Comparison of ENCODE assay signal across 8 mouse cellular contexts in genomic region chr13:46726288-46727037, GRCm38 (mm10). TPM values are rescaled to one million over a fixed set of nuclear protein-coding genes. Genes with fewer than 3 reads are reported as not detected.
A peak's percentile ranks its signal among the peaks of the same experiment; 100 is the strongest.
DNase-seq lines count a peak whose midpoint lies in the region; ATAC-seq and TF ChIP-seq lines count a peak whose summit lies in the region.

No protein-coding gene starts in this region.

- WGBS in heart, adult 2 months, result under 1% methylated on average over 30 of the region's 30 CpGs
- WGBS in bone marrow, adult 2 months, result under 1% methylated on average over 30 of the region's 30 CpGs
- under 1% methylated on average over 30 of the region's 30 CpGs for WGBS in forebrain, embryonic 13.5 days
- under 1% methylated on average over 30 of the region's 30 CpGs for WGBS in limb, embryonic 15.5 days
- 1% methylated on average over 30 of the region's 30 CpGs for WGBS in neural tube, embryonic 12.5 days

- peak overlapping the region; percentile 86 for H3K4me3 ChIP-seq in heart, adult 2 months
- H3K4me3 ChIP-seq in bone marrow, adult 2 months (replicated peaks; ENCODE audit: control insufficient read depth, low read depth, low read length), result peak overlapping the region; percentile 93
- peak overlapping the region; percentile 99 for H3K4me3 ChIP-seq in forebrain, embryonic 13.5 days
- peak overlapping the region; percentile 100 for H3K4me3 ChIP-seq in limb, embryonic 15.5 days
- peak overlapping the region; percentile 99 for H3K4me3 ChIP-seq in neural tube, embryonic 12.5 days

- TF ChIP-seq CTCF in heart, adult 2 months (IDR thresholded peaks at IDR 0.05), result no peak
- TF ChIP-seq CTCF in bone marrow, adult 2 months (IDR thresholded peaks at IDR 0.05; ENCODE audit: control insufficient read depth, insufficient read depth, low read length), result no peak

- peaks cover 14% of the 10 kb centered on the region for H3K36me3 ChIP-seq in heart, adult 2 months (ENCODE audit: control insufficient read depth, insufficient read depth, low read length)
- H3K36me3 ChIP-seq in forebrain, embryonic 13.5 days (ENCODE audit: poor library complexity, severe bottlenecking), result no peaks in the 10 kb centered on the region
- H3K36me3 ChIP-seq in limb, embryonic 15.5 days, result no peaks in the 10 kb centered on the region
- H3K36me3 ChIP-seq in neural tube, embryonic 12.5 days, result no peaks in the 10 kb centered on the region

- TF ChIP-seq EP300 in heart, adult 2 months (IDR thresholded peaks at IDR 0.05; ENCODE audit: insufficient read depth, low read depth, low read length), result no peak

- H3K9ac ChIP-seq in heart, adult 2 months (ENCODE audit: low read depth, low read length), result peak overlapping the region; percentile 67
- H3K9ac ChIP-seq in forebrain, embryonic 13.5 days, result peak overlapping the region; percentile 93
- H3K9ac ChIP-seq in limb, embryonic 15.5 days, result peak overlapping the region; percentile 93
- peak overlapping the region; percentile 96 for H3K9ac ChIP-seq in neural tube, embryonic 12.5 days

- no peaks in the 10 kb centered on the region for H3K27me3 ChIP-seq in heart, adult 2 months (ENCODE audit: control insufficient read depth, insufficient read depth, low read length)
- H3K27me3 ChIP-seq in forebrain, embryonic 13.5 days, result no peaks in the 10 kb centered on the region
- no peaks in the 10 kb centered on the region for H3K27me3 ChIP-seq in limb, embryonic 15.5 days
- H3K27me3 ChIP-seq in neural tube, embryonic 12.5 days (replicated peaks), result no peaks in the 10 kb centered on the region

- peak; percentile 24 to 33 for DNase-seq in heart, adult 2 months
- DNase-seq in heart, adult 11 months, result no peak
- peak; percentile 70 for DNase-seq in 3T3-L1 (ENCODE audit: low read depth, low spot score)
- no peak for DNase-seq in yolk sac, embryonic 10.5 days (ENCODE audit: low spot score)

- 0 out of 2 replicates have a peak, but pooled peaks cover 5% of the 10 kb centered on the region for H3K79me2 ChIP-seq in heart, adult 2 months (replicated peaks; ENCODE audit: control insufficient read depth, insufficient read depth, low read length)

- H3K9me3 ChIP-seq in forebrain, embryonic 13.5 days (replicated peaks), result no peaks in the 10 kb centered on the region
- H3K9me3 ChIP-seq in limb, embryonic 15.5 days, result no peaks in the 10 kb centered on the region
- no peaks in the 10 kb centered on the region for H3K9me3 ChIP-seq in neural tube, embryonic 12.5 days

- peak overlapping the region; percentile 95 for H3K27ac ChIP-seq in heart, adult 2 months
- peak overlapping the region; percentile 95 for H3K27ac ChIP-seq in bone marrow, adult 2 months (ENCODE audit: control insufficient read depth, insufficient read depth, low read depth, low read length, poor library complexity)
- H3K27ac ChIP-seq in forebrain, embryonic 13.5 days, result peak overlapping the region; percentile 92
- peak overlapping the region; percentile 97 for H3K27ac ChIP-seq in limb, embryonic 15.5 days
- H3K27ac ChIP-seq in neural tube, embryonic 12.5 days, result no peak overlapping the region

- H3K4me1 ChIP-seq in heart, adult 2 months (ENCODE audit: control insufficient read depth, insufficient read depth, low read length), result peaks cover 7% of the 10 kb centered on the region
- H3K4me1 ChIP-seq in bone marrow, adult 2 months (ENCODE audit: control insufficient read depth, insufficient read depth, low read length), result peaks cover 1% of the 10 kb centered on the region; the same call in 1 of the 2 replicates
- H3K4me1 ChIP-seq in forebrain, embryonic 13.5 days, result peaks cover 22% of the 10 kb centered on the region
- peaks cover 11% of the 10 kb centered on the region for H3K4me1 ChIP-seq in limb, embryonic 15.5 days
- H3K4me1 ChIP-seq in neural tube, embryonic 12.5 days, result peaks cover 6% of the 10 kb centered on the region

- intact Hi-C loops in heart, adult 2 months (cut with DNase I), result loop anchor here (5.0 to 10.0 kb wide), 2 partner anchors 54 to 318 kb away; partner anchors contain the start of genes Kdm1b and Tpmt

- ATAC-seq in forebrain, embryonic 13.5 days, result no peak
- no peak for ATAC-seq in limb, embryonic 15.5 days (ENCODE audit: insufficient number of reproducible peaks, low FRiP score, low TSS enrichment, low read depth)
- no peak for ATAC-seq in neural tube, embryonic 12.5 days (ENCODE audit: low FRiP score, low read depth)

- peak overlapping the region; percentile 80 for H3K4me2 ChIP-seq in forebrain, embryonic 13.5 days
- peak overlapping the region; percentile 70 for H3K4me2 ChIP-seq in limb, embryonic 15.5 days
- peak overlapping the region; percentile 74 for H3K4me2 ChIP-seq in neural tube, embryonic 12.5 days (replicated peaks)

- TF ChIP-seq POLR2A in heart, adult 2 months (IDR thresholded peaks at IDR 0.05; ENCODE audit: insufficient read depth, low read depth, low read length), result no peak
- TF ChIP-seq POLR2A in bone marrow, adult 2 months (IDR thresholded peaks at IDR 0.05; ENCODE audit: borderline replicate concordance, control insufficient read depth, low read depth, low read length), result no peak; the same call in 1 of the 2 replicates

RNA-seq across cellular contexts. Expression of gene Nup153, which starts 1.3 kb away (rescaled TPM):
- total RNA-seq in heart, adult 2 months (2021), result 10 to 100 TPM; 35.5 to 37.7 TPM
- 24.5 and 42.8 TPM in 2 replicates for polyA plus RNA-seq in heart, adult 2 months (2012; rRNA removed)
- 26.7 and 46.7 TPM in 2 replicates for polyA plus RNA-seq in bone marrow, adult 2 months (2011; ENCODE audit: insufficient read depth, insufficient read length, low replicate concordance, missing spikeins)
- polyA plus RNA-seq in forebrain, embryonic 13.5 days (2015; fragmentation: Nextera tagmentation; extraction: Ambion mirVana), result 22.8 and 29.1 TPM in 2 replicates
- polyA plus RNA-seq in limb, embryonic 15.5 days (2015; fragmentation: Nextera tagmentation; extraction: Ambion mirVana), result 15.7 and 19.4 TPM in 2 replicates
- polyA plus RNA-seq in neural tube, embryonic 12.5 days (2016; fragmentation: Nextera tagmentation; extraction: Ambion mirVana), result 31.3 and 39.3 TPM in 2 replicates

RNA-seq across cellular contexts. Expression of gene Fam8a1, which starts 57.1 kb away (rescaled TPM):
- total RNA-seq in heart, adult 2 months (2021), result 10 to 100 TPM; 32.7 to 38.3 TPM
- polyA plus RNA-seq in heart, adult 2 months (2012; rRNA removed), result 9.7 and 17.4 TPM in 2 replicates
- 4.7 and 7.4 TPM in 2 replicates for polyA plus RNA-seq in bone marrow, adult 2 months (2011; ENCODE audit: insufficient read depth, insufficient read length, low replicate concordance, missing spikeins)
- polyA plus RNA-seq in forebrain, embryonic 13.5 days (2015; fragmentation: Nextera tagmentation; extraction: Ambion mirVana), result 16.8 and 17.5 TPM in 2 replicates
- polyA plus RNA-seq in limb, embryonic 15.5 days (2015; fragmentation: Nextera tagmentation; extraction: Ambion mirVana), result 10.6 and 13.6 TPM in 2 replicates
- 21.4 and 22.0 TPM in 2 replicates for polyA plus RNA-seq in neural tube, embryonic 12.5 days (2016; fragmentation: Nextera tagmentation; extraction: Ambion mirVana)

Comparison
In these comparisons a context has a peak if more than half of its experiments do, and no peak if none do; other contexts are left out.
1. DNase-seq: peak in heart, adult 2 months (2 of 2) and 3T3-L1 (single experiment); none in heart, adult 11 months (single experiment) and yolk sac, embryonic 10.5 days (single experiment).
2. Peak in every context shown above with its lines, with median percentiles within 50 percentile points of each other: H3K4me3 ChIP-seq, H3K9ac ChIP-seq and H3K4me2 ChIP-seq.